Mouse (Mus musculus): ENCODE results near the gene Tspo. TPM values are rescaled to one million over a fixed set of nuclear protein-coding genes. Genes with fewer than 3 reads are reported as not detected.

Gene Tspo
- total and polyA plus RNA-seq, 3 experiments: 66.5 to 80.0 TPM; not detected in 1

GRCm38 (mm10) chr15:83531961-83532469, 31.4 kb upstream of the Tspo start:
- TF ChIP-seq ZMIZ1 (IDR thresholded peaks at IDR 0.05; ENCODE audit: low read depth, low read length): no peak
- TF ChIP-seq RAD21 (IDR thresholded peaks at IDR 0.05; ENCODE audit: low read depth, low read length): peak; percentile 15; the same call in 1 of the 2 replicates
- peak; percentile 20; the same call in 1 of the 2 replicates for TF ChIP-seq SMC3 (IDR thresholded peaks at IDR 0.05; ENCODE audit: low read depth, low read length)
- TF ChIP-seq CTCF (IDR thresholded peaks at IDR 0.05 in 2 of 3, conservative IDR thresholded peaks at IDR 0.05 in 1 of 3; ENCODE audit: control insufficient read depth in 1 of 3, insufficient read depth in 1 of 3, low read depth in 2 of 3, low read length in 3 of 3, poor library complexity in 1 of 3, severe bottlenecking in 1 of 3): peak; percentile 47 to 58 (median 56)
- peaks cover 0 to 13% of the 10 kb centered on the region in 2 experiments; a peak in 2 of 4 replicates for H3K4me1 ChIP-seq (ENCODE audit: control insufficient read depth in 1 of 2, insufficient read depth in 2 of 2, low read length in 2 of 2)
- no peak for DNase-seq (ENCODE audit: low read depth, low spot score)
- H3K27me3 ChIP-seq (ENCODE audit: control insufficient read depth in 1 of 2, insufficient read depth in 2 of 2, low read length in 2 of 2): no peaks in the 10 kb centered on the region
- peaks cover 1% of the 10 kb centered on the region; the same call in 1 of the 2 replicates for H3K79me2 ChIP-seq (ENCODE audit: control insufficient read depth, insufficient read depth, low read length, poor library complexity)
- no peak overlapping the region for H3K4me3 ChIP-seq (ENCODE audit: control insufficient read depth in 1 of 2, insufficient read depth in 1 of 2, low read depth in 2 of 2, low read length in 2 of 2)
- H3K9ac ChIP-seq (ENCODE audit: control insufficient read depth, low read depth, low read length, poor library complexity, severe bottlenecking): no peak overlapping the region
- no peak overlapping the region for H3K27ac ChIP-seq (ENCODE audit: control insufficient read depth, low read depth, low read length)
- H3K9me3 ChIP-seq (replicated peaks; ENCODE audit: insufficient read depth, low read length): no peaks in the 10 kb centered on the region
- peaks cover 0 to 3% of the 10 kb centered on the region in 2 experiments; a peak in 1 of 4 replicates for H3K36me3 ChIP-seq (ENCODE audit: control insufficient read depth in 1 of 2, insufficient read depth in 2 of 2, low read length in 2 of 2)

DNA sequence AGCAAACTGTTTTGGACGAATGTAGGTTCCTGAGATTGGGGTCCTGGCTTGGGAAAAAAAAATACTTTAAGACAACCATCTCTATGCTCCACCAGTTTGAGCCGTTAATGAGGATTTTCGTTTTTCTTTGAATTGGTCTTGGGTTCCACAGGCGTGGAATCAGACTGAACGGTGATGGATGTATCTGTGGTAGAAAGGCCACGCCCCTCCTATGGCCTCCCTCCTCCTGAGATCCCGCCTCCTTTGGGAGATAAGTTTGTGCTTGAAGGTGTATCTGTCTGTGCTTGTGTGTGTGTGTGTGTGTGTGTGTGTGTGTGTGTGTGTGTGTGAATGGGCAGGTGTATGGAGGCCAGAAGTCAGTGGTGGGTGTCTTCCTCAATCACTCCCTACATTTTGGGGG, 30.8 kb upstream of the Tspo start:
- no peak overlapping the region for H3K27ac ChIP-seq (ENCODE audit: control insufficient read depth, low read depth, low read length)
- H3K9ac ChIP-seq (ENCODE audit: control insufficient read depth, low read depth, low read length, poor library complexity, severe bottlenecking): no peak overlapping the region
- no peak for DNase-seq (ENCODE audit: low read depth, low spot score)
- no peaks in the 10 kb centered on the region for H3K79me2 ChIP-seq (ENCODE audit: control insufficient read depth, insufficient read depth, low read length, poor library complexity)
- no peaks in the 10 kb centered on the region for H3K9me3 ChIP-seq (replicated peaks; ENCODE audit: insufficient read depth, low read length)
- TF ChIP-seq MYC (IDR thresholded peaks at IDR 0.05; ENCODE audit: low read depth, low read length) (no peak), HCFC1 (IDR thresholded peaks at IDR 0.05; ENCODE audit: low read depth, low read length) (no peak), JUND (IDR thresholded peaks at IDR 0.05; ENCODE audit: low read depth, low read length) (no peak), ZNF384 (IDR thresholded peaks at IDR 0.05; ENCODE audit: low read depth, low read length) (no peak), MXI1 (IDR thresholded peaks at IDR 0.05; ENCODE audit: low read depth, low read length) (no peak), POLR2AphosphoS5 (IDR thresholded peaks at IDR 0.05; ENCODE audit: borderline replicate concordance, low read depth, low read length) (no peak), NRF1 (IDR thresholded peaks at IDR 0.05; ENCODE audit: insufficient read depth, low read depth, low read length, poor library complexity, severe bottlenecking) (no peak), RCOR1 (IDR thresholded peaks at IDR 0.05; ENCODE audit: low read depth, low read length) (no peak)
- no peak overlapping the region for H3K4me3 ChIP-seq (ENCODE audit: control insufficient read depth in 1 of 2, insufficient read depth in 1 of 2, low read depth in 2 of 2, low read length in 2 of 2)
- no peaks in the 10 kb centered on the region for H3K27me3 ChIP-seq (ENCODE audit: control insufficient read depth in 1 of 2, insufficient read depth in 2 of 2, low read length in 2 of 2)
- H3K4me1 ChIP-seq (ENCODE audit: control insufficient read depth in 1 of 2, insufficient read depth in 2 of 2, low read length in 2 of 2): peaks cover 0 to 10% of the 10 kb centered on the region in 2 experiments; a peak in 2 of 4 replicates
- peaks cover 0 to 3% of the 10 kb centered on the region in 2 experiments; a peak in 1 of 4 replicates for H3K36me3 ChIP-seq (ENCODE audit: control insufficient read depth in 1 of 2, insufficient read depth in 2 of 2, low read length in 2 of 2)

Measured in MEL (cell line).